Mouse (Mus musculus) cerebellum, adult 2 months (tissue): ENCODE data around the gene Krtap5-5.

Source experiments
- CTCF ChIP-seq: fragments of 200-500 bp; IDR thresholded peaks from 2 replicates; pipeline ENCODE4 v1.5.1; 2011; ENCODE audit warnings: low read depth, mild to moderate bottlenecking, control low read depth, low read length, moderate library complexity, borderline replicate concordance; ENCODE audit not compliant: insufficient read depth
- POLR2A ChIP-seq: fragments of 200-500 bp; IDR thresholded peaks from 2 replicates; pipeline ENCODE4 v1.6.1; 2011; ENCODE audit warnings: low read length, control low read depth, borderline replicate concordance; ENCODE audit not compliant: insufficient read depth

GRCm38 (mm10) chr7:142181021-142181420 lies 48.8 kb downstream of the Krtap5-5 start:
- TF ChIP-seq CTCF (no peak), POLR2A (no peak)
